Mouse (Mus musculus) kidney, postnatal 0 days (tissue): ENCODE data around the gene Dhcr7. TPM values are rescaled to one million over a fixed set of nuclear protein-coding genes. Genes with fewer than 3 reads are reported as not detected.

Source experiments
- ATAC-seq: fragments of 200-750 bp; cut with Nextera tagmentation; replicated peaks from 2 replicates; pipeline ENCODE4 v1.8.0; 2017; ENCODE audit warnings: low read depth, moderate number of reproducible peaks, moderate TSS enrichment, moderate library complexity; ENCODE audit not compliant: low FRiP score
- DNase-seq: peaks from one replicate; pipeline ENCODE4 v3.0.0-alpha.2; 2016; ENCODE audit warnings: low spot score
- H3K27ac ChIP-seq: fragments of 300-500 bp; sonication (generic); 2 replicates; pipeline ENCODE4 v1.5.1; 2014; ENCODE audit warnings: mild to moderate bottlenecking
- H3K27me3 ChIP-seq: fragments of 300-500 bp; sonication (generic); 2 replicates; pipeline ENCODE4 v1.6.1; 2014; ENCODE audit warnings: low read length, mixed read lengths; ENCODE audit not compliant: insufficient read depth
- H3K36me3 ChIP-seq: fragments of 300-500 bp; sonication (generic); 2 replicates; pipeline ENCODE4 v1.6.1; 2014; ENCODE audit warnings: low read length, mixed read lengths; ENCODE audit not compliant: insufficient read depth
- H3K4me1 ChIP-seq: fragments of 300-500 bp; sonication (generic); replicated peaks from 2 replicates; pipeline ENCODE4 v1.6.1; 2014; ENCODE audit warnings: antibody characterized with exemption, low read length, mixed read lengths; ENCODE audit not compliant: insufficient read depth
- H3K4me2 ChIP-seq: fragments of 300-500 bp; sonication (generic); 2 replicates; pipeline ENCODE4 v1.6.1; 2014; ENCODE audit warnings: mild to moderate bottlenecking, low read length, moderate library complexity, mixed read lengths
- H3K4me3 ChIP-seq: fragments of 300-500 bp; sonication (generic); replicated peaks from 2 replicates; pipeline ENCODE4 v1.5.1; 2014; ENCODE audit warnings: low read depth, low read length
- H3K9ac ChIP-seq: fragments of 300-500 bp; sonication (generic); 2 replicates; pipeline ENCODE4 v1.6.1; 2014; ENCODE audit warnings: low read depth, low read length
- H3K9me3 ChIP-seq: fragments of 300-500 bp; sonication (generic); replicated peaks from 2 replicates; pipeline ENCODE4 v1.6.1; 2016; ENCODE audit warnings: low read length, inconsistent platforms, mixed read lengths
- CTCF ChIP-seq: IDR thresholded peaks from 2 replicates; pipeline ENCODE4 v1.5.1; 2016; ENCODE audit warnings: antibody characterized with exemption, low read depth, mild to moderate bottlenecking, moderate library complexity
- WGBS: fragments of 180-500 bp; shearing (Covaris S2); extraction: QIAGEN DNeasy Blood & Tissue Kit; methylation state at CpG from one replicate; pipeline ENCODE4 v1.1.7; 2014; 5-methylcytosine and 5-hydroxymethylcytosine counted together
- polyA plus RNA-seq: library from polyadenylated mRNA; unstranded; fragments of >200 nt; fragmentation: Nextera tagmentation; extraction: Ambion mirVana; gene quantifications from 2 replicates; pipeline ENCODE4 v1.2.1, GENCODE M21; 2015

Dhcr7 gene
- polyA plus RNA-seq, 1 experiment from 2014 or later = 28.8 TPM

DNA sequence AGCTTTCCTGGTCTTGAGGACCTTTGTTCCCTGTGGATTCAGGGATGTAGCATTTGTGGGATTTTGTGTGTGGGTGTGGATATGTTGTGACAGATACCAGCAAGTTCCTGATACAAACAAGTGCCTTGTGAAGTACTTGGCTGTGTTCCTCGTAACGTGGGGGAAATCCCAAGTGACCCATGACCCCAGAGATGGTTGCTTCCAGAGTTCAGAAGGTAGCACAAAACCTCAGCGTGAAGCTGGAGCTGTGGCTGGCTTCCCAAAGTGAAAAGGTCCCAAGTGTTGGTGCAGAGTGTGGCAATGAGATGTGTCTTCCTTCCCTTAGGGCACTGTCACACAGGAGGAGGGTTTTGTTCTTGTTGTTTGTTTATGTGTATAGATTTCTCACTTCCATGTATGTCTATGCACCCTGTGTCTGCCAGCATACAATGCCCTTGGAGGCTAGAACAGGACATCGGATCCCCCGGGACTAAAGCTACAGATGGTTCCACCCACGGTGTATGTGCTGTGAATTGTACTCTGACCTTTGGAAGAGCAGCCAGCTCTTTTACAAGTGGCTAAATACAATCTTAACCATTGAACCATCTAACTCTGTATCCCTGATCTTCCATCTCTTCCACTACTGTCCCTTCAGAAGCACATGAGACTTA is 30.5 kb upstream of the Dhcr7 start:
- Histone ChIP-seq H3K4me2 (no peak overlapping the region), H3K27me3 (no peaks in the 10 kb centered on the region), H3K4me3 (no peak overlapping the region), H3K9ac (no peak overlapping the region), H3K9me3 (no peaks in the 10 kb centered on the region), H3K27ac (no peak overlapping the region), H3K36me3 (peaks cover 12% of the 10 kb centered on the region), H3K4me1 (no peaks in the 10 kb centered on the region)
- no peak for TF ChIP-seq CTCF
- DNase-seq (no peak), ATAC-seq (0 out of 2 replicates have a peak, but pooled peaks have one; percentile 25)
- 67% methylated on average over 6 of the region's 6 CpGs for WGBS

GRCm38 (mm10) chr7:143793121-143793520 is 29.8 kb upstream of the Dhcr7 start:
- Histone ChIP-seq H3K27ac (no peak overlapping the region), H3K9me3 (no peaks in the 10 kb centered on the region), H3K36me3 (peaks cover 18% of the 10 kb centered on the region), H3K4me3 (no peak overlapping the region), H3K9ac (no peak overlapping the region), H3K27me3 (no peaks in the 10 kb centered on the region), H3K4me1 (no peaks in the 10 kb centered on the region), H3K4me2 (no peak overlapping the region)
- DNase-seq (peak; percentile 55), ATAC-seq (peak; percentile 76; the same call in 1 of the 2 replicates)
- WGBS = 46% methylated on average over 4 of the region's 4 CpGs
- peak; percentile 78 for TF ChIP-seq CTCF

GRCm38 (mm10) chr7:143798783-143799182 is 24.2 kb upstream of the Dhcr7 start:
- Histone ChIP-seq H3K4me2 (no peak overlapping the region), H3K27me3 (no peaks in the 10 kb centered on the region), H3K27ac (no peak overlapping the region), H3K4me1 (no peaks in the 10 kb centered on the region), H3K9me3 (no peaks in the 10 kb centered on the region), H3K9ac (no peak overlapping the region), H3K4me3 (no peak overlapping the region), H3K36me3 (peaks cover 41% of the 10 kb centered on the region)
- no peak for ATAC-seq
- WGBS = 88% methylated on average over 4 of the region's 4 CpGs
- no peak for DNase-seq
- no peak for TF ChIP-seq CTCF

- DNase-seq = no peak
- Histone ChIP-seq H3K27me3 (no peaks in the 10 kb centered on the region), H3K4me3 (no peak overlapping the region), H3K4me1 (no peaks in the 10 kb centered on the region), H3K27ac (no peak overlapping the region), H3K9ac (no peak overlapping the region), H3K9me3 (no peaks in the 10 kb centered on the region), H3K36me3 (peaks cover 46% of the 10 kb centered on the region), H3K4me2 (no peak overlapping the region)
- no peak for ATAC-seq
- TF ChIP-seq CTCF = no peak
- WGBS = 100% methylated on average over 1 of the region's 1 CpGs
These were observed 22.2 kb upstream of the Dhcr7 start for GRCm38 (mm10) chr7:143800770-143801169.

GRCm38 (mm10) chr7:143801195-143802065 is 21.5 kb upstream of the Dhcr7 start:
- Histone ChIP-seq H3K4me3 (no peak overlapping the region), H3K9me3 (no peaks in the 10 kb centered on the region), H3K9ac (no peak overlapping the region), H3K4me1 (no peaks in the 10 kb centered on the region), H3K4me2 (no peak overlapping the region), H3K36me3 (peaks cover 47% of the 10 kb centered on the region), H3K27ac (no peak overlapping the region), H3K27me3 (no peaks in the 10 kb centered on the region)
- ATAC-seq (no peak), DNase-seq (no peak)
- no peak for TF ChIP-seq CTCF
- 89% methylated on average over 8 of the region's 8 CpGs for whole genome bisulfite sequencing

GRCm38 (mm10) chr7:143805199-143805624 is 17.7 kb upstream of the Dhcr7 start:
- Histone ChIP-seq H3K27me3 (no peaks in the 10 kb centered on the region), H3K4me3 (no peak overlapping the region), H3K27ac (no peak overlapping the region), H3K9me3 (no peaks in the 10 kb centered on the region), H3K4me2 (no peak overlapping the region), H3K36me3 (peaks cover 29% of the 10 kb centered on the region; the same call in 1 of the 2 replicates), H3K4me1 (no peaks in the 10 kb centered on the region), H3K9ac (no peak overlapping the region)
- WGBS = 53% methylated on average over 5 of the region's 5 CpGs
- ATAC-seq (no peak), DNase-seq (peak; percentile 24)
- TF ChIP-seq CTCF = no peak
